18 mouse cellular contexts compared by ENCODE assay signal in the genomic region with DNA sequence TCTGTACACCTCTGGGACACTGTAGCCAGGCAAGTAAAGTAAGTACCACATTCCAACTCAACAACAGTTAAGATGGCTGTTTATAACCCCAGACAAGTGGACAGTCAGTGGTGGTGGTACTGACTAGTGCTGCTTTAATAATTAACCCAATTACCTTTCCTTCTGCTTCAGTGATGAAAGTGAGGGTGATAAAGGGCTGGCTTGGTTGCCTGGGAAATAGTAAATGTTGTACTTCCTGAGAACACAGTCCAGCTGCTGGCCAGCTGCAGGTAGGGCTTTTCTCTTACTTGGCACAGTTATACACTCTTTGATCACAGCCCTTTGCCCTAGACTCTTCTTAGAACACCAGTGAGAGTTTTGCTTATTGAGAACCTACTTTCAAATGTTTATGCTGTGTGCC.
DNase-seq lines count a peak whose midpoint lies in the region; ATAC-seq and TF ChIP-seq lines count a peak whose summit lies in the region.
"Had no signal": no experiment of that assay in that cellular context is flagged by ENCODE, and none has a peak within 500 bp of the region (broad histone marks: within the 10 kb centered on the region; RNA-seq: fewer than 3 reads in every experiment).

No protein-coding gene starts in this region.

- peak; percentile 82 for ATAC-seq in stomach, postnatal 0 days (ENCODE audit: low FRiP score, low TSS enrichment)
- no peak for ATAC-seq in frontal cortex, adult (ENCODE audit: low TSS enrichment)
- ATAC-seq: forebrain, embryonic 13.5 days; inflammation-experienced regulatory T-cells, adult 6 months; midbrain, embryonic 16.5 days had no signal

- H3K36me3 ChIP-seq in stomach, postnatal 0 days (ENCODE audit: control insufficient read depth, insufficient read depth, low read length): no peaks in the 10 kb centered on the region
- H3K36me3 ChIP-seq: lung, embryonic 15.5 days had no signal

- H3K4me1 ChIP-seq in stomach, postnatal 0 days (replicated peaks; ENCODE audit: control insufficient read depth, insufficient read depth): no peaks in the 10 kb centered on the region
- H3K4me1 ChIP-seq: forebrain, embryonic 13.5 days; lung, embryonic 15.5 days had no signal

- peak; percentile 65 for DNase-seq in heart, adult 11 months
- no peak for DNase-seq in heart, adult 18-20 months
- peak; percentile 86 for DNase-seq in kidney, adult 9 months
- DNase-seq in kidney, postnatal 4 days: peak; percentile 15 to 45
- peak; percentile 46 for DNase-seq in stomach, postnatal 0 days (ENCODE audit: low spot score)
- no peak for DNase-seq in ovary, postnatal 10 days (ENCODE audit: low spot score)
- no peak for DNase-seq in lung, postnatal 4 days
- DNase-seq: cerebellum, postnatal 14 days; gastrocnemius, postnatal 14 days; thymus, postnatal 4 days had no signal

- H3K27me3 ChIP-seq in stomach, postnatal 0 days (ENCODE audit: control insufficient read depth, insufficient read depth, low read length): no peaks in the 10 kb centered on the region
- H3K27me3 ChIP-seq: CH12.LX; forebrain, embryonic 13.5 days; limb, embryonic 12.5 days; lung, embryonic 15.5 days had no signal

- H3K4me2 ChIP-seq in stomach, postnatal 0 days (replicated peaks; ENCODE audit: low read depth): no peak overlapping the region
- H3K4me2 ChIP-seq: forebrain, embryonic 13.5 days; heart, embryonic 11.5 days; limb, embryonic 12.5 days; lung, embryonic 15.5 days had no signal

- H3K27ac ChIP-seq in stomach, postnatal 0 days (replicated peaks): no peak overlapping the region
- H3K27ac ChIP-seq: forebrain, embryonic 13.5 days; limb, embryonic 12.5 days; lung, embryonic 15.5 days had no signal

- no peaks in the 10 kb centered on the region for H3K9me3 ChIP-seq in stomach, postnatal 0 days (ENCODE audit: control insufficient read depth, low read length)
- H3K9me3 ChIP-seq: forebrain, embryonic 13.5 days; limb, embryonic 12.5 days; lung, embryonic 15.5 days had no signal

- TF ChIP-seq EP300 in stomach, postnatal 0 days (optimal IDR thresholded peaks at IDR 0.05): no peak

- TF ChIP-seq CTCF in stomach, postnatal 0 days (IDR thresholded peaks at IDR 0.05; ENCODE audit: low read depth): no peak

- no peak overlapping the region for H3K4me3 ChIP-seq in stomach, postnatal 0 days (ENCODE audit: low read depth, low read length)
- H3K4me3 ChIP-seq: forebrain, embryonic 13.5 days; limb, embryonic 12.5 days; lung, embryonic 15.5 days had no signal

- H3K9ac ChIP-seq in stomach, postnatal 0 days (ENCODE audit: low read length): no peak overlapping the region
- H3K9ac ChIP-seq: forebrain, embryonic 13.5 days; limb, embryonic 12.5 days; lung, embryonic 15.5 days had no signal

Comparison
In these comparisons a context has a peak if more than half of its experiments do, and no peak if none do; other contexts are left out.
1. DNase-seq: peak in heart, adult 11 months (single experiment), kidney, adult 9 months (single experiment), kidney, postnatal 4 days (2 of 2) and stomach, postnatal 0 days (single experiment); none in heart, adult 18-20 months (0 of 2), ovary, postnatal 10 days (single experiment) and lung, postnatal 4 days (0 of 2).